Mouse (Mus musculus) CH12.LX (cell line): ENCODE results near the gene Ankrd28. TPM values are rescaled to one million over a fixed set of nuclear protein-coding genes. Genes with fewer than 3 reads are reported as not detected.

Experiments
- DNase-seq: peaks from one replicate; pipeline ENCODE4 v3.0.0-alpha.2; 2013; ENCODE audit errors: extremely low read depth
- H3K27ac ChIP-seq: 2 replicates; pipeline ENCODE4 v1.5.1; 2012; ENCODE audit warnings: low read depth, mild to moderate bottlenecking, control low read depth, moderate library complexity; ENCODE audit not compliant: insufficient read depth
- H3K27me3 ChIP-seq: replicated peaks from 2 replicates; pipeline ENCODE3; 2012; ENCODE audit warnings: inconsistent platforms
- H3K36me3 ChIP-seq, 2 experiments: replicated peaks in 1 of 2; 2 replicates each; pipeline versions ENCODE3 to v1.6.1; 2012; ENCODE audit warnings: inconsistent platforms in 1 of 2, low read length in 1 of 2, mild to moderate bottlenecking in 1 of 2, mixed read lengths in 1 of 2, moderate library complexity in 1 of 2; ENCODE audit not compliant: control insufficient read depth in 1 of 2, insufficient read depth in 1 of 2
- H3K4me1 ChIP-seq, 2 experiments: 2 replicates each; pipeline ENCODE4 v1.6.1; 2012; ENCODE audit warnings: inconsistent platforms in 1 of 2, moderate library complexity in 1 of 2; ENCODE audit not compliant: insufficient read depth in 2 of 2, control insufficient read depth in 1 of 2
- H3K4me2 ChIP-seq: 2 replicates; pipeline ENCODE4 v1.6.1; 2012; ENCODE audit warnings: low read depth, mild to moderate bottlenecking, control low read depth; ENCODE audit not compliant: poor library complexity, insufficient read depth, severe bottlenecking
- H3K4me3 ChIP-seq, 3 experiments: fragments of 150-350 bp in 1 of 3; sonication (generic) in 1 of 3; replicated peaks in 1 of 3; 2 replicates each; pipeline versions ENCODE3 to v1.5.1; 2011 to 2012; ENCODE audit warnings: low read depth in 2 of 3, low read length in 2 of 3, mild to moderate bottlenecking in 2 of 3, moderate library complexity in 2 of 3, control low read depth in 1 of 3, improper control_type of control experiment in 1 of 3, inconsistent platforms in 1 of 3, mixed read lengths in 1 of 3; ENCODE audit not compliant: poor library complexity in 1 of 3
- H3K79me2 ChIP-seq: replicated peaks from 2 replicates; pipeline ENCODE4 v1.6.1; 2012; ENCODE audit warnings: mild to moderate bottlenecking, moderate library complexity; ENCODE audit not compliant: control insufficient read depth, poor library complexity, insufficient read depth, severe bottlenecking; ENCODE audit errors: extremely low read depth
- H3K9ac ChIP-seq: 2 replicates; pipeline ENCODE4 v1.6.1; 2012; ENCODE audit warnings: low read depth, mild to moderate bottlenecking, control low read depth, moderate library complexity; ENCODE audit not compliant: insufficient read depth
- H3K9me3 ChIP-seq: replicated peaks from 2 replicates; pipeline ENCODE3; 2012; ENCODE audit warnings: low read length, inconsistent platforms, mixed read lengths
- BHLHE40 ChIP-seq: IDR thresholded peaks from 2 replicates; pipeline ENCODE4 v1.6.1; 2011; ENCODE audit warnings: mild to moderate bottlenecking, low read depth, low read length, improper control_type of control experiment
- CTCF ChIP-seq, 2 experiments: IDR thresholded peaks in 1 of 2; conservative IDR thresholded peaks in 1 of 2; 2 replicates each; pipeline ENCODE4 v1.5.1; 2011 to 2012; ENCODE audit warnings: low read depth in 2 of 2, low read length in 2 of 2, improper control_type of control experiment in 1 of 2, inconsistent platforms in 1 of 2, mild to moderate bottlenecking in 1 of 2, moderate library complexity in 1 of 2
- EP300 ChIP-seq: IDR thresholded peaks from 2 replicates; pipeline ENCODE4 v1.6.1; 2011; ENCODE audit warnings: low read length, improper control_type of control experiment
- ETS1 ChIP-seq: conservative IDR thresholded peaks from 2 replicates; pipeline ENCODE4 v1.6.1; 2012; ENCODE audit warnings: low read depth, mild to moderate bottlenecking, inconsistent platforms, low read length, improper control_type of control experiment, moderate library complexity
- HCFC1 ChIP-seq: IDR thresholded peaks from 2 replicates; pipeline ENCODE4 v1.6.1; 2012; ENCODE audit warnings: low read depth, mild to moderate bottlenecking, inconsistent platforms, low read length, improper control_type of control experiment
- IRF4 ChIP-seq: IDR thresholded peaks from 2 replicates; pipeline ENCODE4 v1.6.1; 2014; ENCODE audit warnings: low read depth, mild to moderate bottlenecking, inconsistent platforms, low read length, improper control_type of control experiment
- MAZ ChIP-seq: IDR thresholded peaks from 2 replicates; pipeline ENCODE4 v1.6.1; 2012; ENCODE audit warnings: low read depth, mild to moderate bottlenecking, inconsistent platforms, low read length, improper control_type of control experiment, moderate library complexity
- MYC ChIP-seq: IDR thresholded peaks from 2 replicates; pipeline ENCODE4 v1.6.1; 2011; ENCODE audit warnings: low read depth, mild to moderate bottlenecking, improper control_type of control experiment, low read length
- NELFE ChIP-seq: IDR thresholded peaks from 2 replicates; pipeline ENCODE4 v1.6.1; 2011; ENCODE audit warnings: low read depth, low read length, improper control_type of control experiment
- NRF1 ChIP-seq: IDR thresholded peaks from 2 replicates; pipeline ENCODE4 v1.6.1; 2014; ENCODE audit warnings: low read depth, mild to moderate bottlenecking, inconsistent platforms, low read length, improper control_type of control experiment, moderate library complexity
- PAX5 ChIP-seq: IDR thresholded peaks from 2 replicates; pipeline ENCODE4 v1.6.1; 2012; ENCODE audit warnings: low read length, inconsistent platforms, mixed read lengths
- POLR2AphosphoS2 ChIP-seq: IDR thresholded peaks from 2 replicates; pipeline ENCODE4 v1.6.1; 2011; ENCODE audit warnings: low read depth, low read length, improper control_type of control experiment
- RAD21 ChIP-seq: IDR thresholded peaks from 2 replicates; pipeline ENCODE4 v1.6.1; 2011; ENCODE audit warnings: low read depth, mild to moderate bottlenecking, low read length, improper control_type of control experiment, moderate library complexity
- SIN3A ChIP-seq: IDR thresholded peaks from 2 replicates; pipeline ENCODE4 v1.6.1; 2012; ENCODE audit warnings: low read length, improper control_type of control experiment, inconsistent platforms
- SMC3 ChIP-seq: IDR thresholded peaks from 2 replicates; pipeline ENCODE4 v1.6.1; 2011; ENCODE audit warnings: low read depth, low read length, improper control_type of control experiment
- USF1 ChIP-seq: IDR thresholded peaks from 2 replicates; pipeline ENCODE4 v1.6.1; 2014; ENCODE audit warnings: low read depth, mild to moderate bottlenecking, inconsistent platforms, low read length, improper control_type of control experiment
- ZC3H11A ChIP-seq: IDR thresholded peaks from 2 replicates; pipeline ENCODE4 v1.6.1; 2012; ENCODE audit warnings: low read depth, mild to moderate bottlenecking, inconsistent platforms, low read length, improper control_type of control experiment
- ZNF384 ChIP-seq: IDR thresholded peaks from 2 replicates; pipeline ENCODE4 v1.6.1; 2012; ENCODE audit warnings: low read depth, low read length, improper control_type of control experiment, inconsistent platforms
- dilution Hi-C: fragments of 300-500 bp; cut with MboI; formaldehyde crosslinking; loops from 2 replicates; pipeline ENCODE4 v1.14.3; 2020; ENCODE audit warnings: low sequenced_read_pairs; ENCODE audit not compliant: extremely low pct_unique_long_range_greater_than_20kb, extremely low pct_ligation_motif_present
- in situ Hi-C: fragments of 300-500 bp; cut with MboI; formaldehyde crosslinking; loops from 3 replicates; pipeline ENCODE4 v1.14.3; 2019; ENCODE audit warnings: low sequenced_read_pairs, low pct_ligation_motif_present, low pct_unique_long_range_greater_than_20kb, mixed read lengths
- polyA plus RNA-seq: library from polyadenylated mRNA; unstranded; fragments of >175 nt; gene quantifications from 2 replicates; pipeline ENCODE4 v1.2.1, GENCODE M21; 2012; ENCODE audit warnings: low read depth; ENCODE audit not compliant: insufficient read length
- total RNA-seq, 2 experiments: library from RNA; depleted of rRNA; stranded (reverse); fragments of 300-350 nt in 1 of 2; fragments of >200 nt in 1 of 2; gene quantifications; 2 replicates each; pipeline ENCODE4 v1.2.3; 2012 to 2014

The Ankrd28 gene
- total and polyA plus RNA-seq, 3 experiments: 7.3 to 15.0 (median 14.9) TPM

DNA sequence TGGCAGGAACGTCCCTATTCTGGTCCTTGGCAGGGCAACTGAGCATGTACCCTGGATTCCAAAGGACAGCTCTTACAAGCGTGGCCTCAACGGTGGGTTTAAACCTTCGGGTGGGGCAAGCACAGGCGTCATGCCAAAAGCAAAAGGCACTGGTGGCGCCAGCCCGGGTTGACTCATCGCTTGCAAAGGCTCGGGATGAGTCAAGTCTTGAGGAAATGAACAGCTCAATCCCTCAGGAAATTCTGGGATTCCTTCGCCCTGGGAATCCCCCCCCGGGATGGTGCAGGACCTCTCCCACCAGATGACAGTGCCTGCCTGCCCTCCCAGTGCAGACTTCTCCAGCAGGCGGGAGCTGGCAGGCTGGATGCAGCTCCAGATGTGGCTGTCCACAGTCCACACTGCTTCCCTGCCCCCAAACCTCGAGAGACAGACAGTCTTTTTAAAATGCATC is 161.3 kb downstream of the Ankrd28 start:
- peak overlapping the region; percentile 7; the same call in 1 of the 2 replicates for H3K27ac ChIP-seq
- no peaks in the 10 kb centered on the region for H3K27me3 ChIP-seq
- DNase-seq: no peak
- no peak overlapping the region for H3K4me3 ChIP-seq
- TF ChIP-seq MYC: no peak
- 0 out of 2 replicates have a peak, but pooled peaks have one; percentile 12 for TF ChIP-seq EP300
- TF ChIP-seq IRF4: 0 out of 2 replicates have a peak, but pooled peaks have one; percentile 53
- H3K9ac ChIP-seq: no peak overlapping the region
- peaks cover 26 to 61% of the 10 kb centered on the region in 2 experiments for H3K4me1 ChIP-seq
- dilution Hi-C loops: no loop called here
- no peaks in the 10 kb centered on the region for H3K79me2 ChIP-seq
- H3K4me2 ChIP-seq: peak overlapping the region; percentile 33
- peaks cover 10 to 28% of the 10 kb centered on the region in 2 experiments for H3K36me3 ChIP-seq
- in situ Hi-C loops: no loop called here
- H3K9me3 ChIP-seq: peaks cover 8% of the 10 kb centered on the region

DNA sequence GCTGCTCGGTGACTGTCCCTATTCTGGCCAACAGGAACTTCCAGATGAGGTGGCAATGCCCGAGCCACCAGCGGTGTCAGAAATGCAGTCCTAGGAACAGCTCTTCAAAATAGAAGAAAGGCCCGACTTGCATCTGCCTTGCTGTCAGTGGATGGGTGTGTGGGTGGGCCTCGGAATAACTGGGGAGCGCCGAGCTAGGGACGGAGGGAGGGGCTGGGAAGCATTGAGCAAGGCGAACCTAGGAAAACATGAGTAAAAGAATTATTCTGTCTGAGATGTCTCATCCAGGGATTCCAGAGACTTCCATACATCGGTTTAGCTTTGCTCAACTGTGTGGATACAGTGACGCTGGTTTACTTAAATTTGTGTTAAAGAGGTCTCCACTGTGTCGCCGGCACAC is 162.1 kb downstream of the Ankrd28 start:
- Histone ChIP-seq H3K27ac (no peak overlapping the region), H3K9me3 (peaks cover 8% of the 10 kb centered on the region), H3K79me2 (no peaks in the 10 kb centered on the region), H3K36me3 (peaks cover 10 to 30% of the 10 kb centered on the region in 2 experiments), H3K27me3 (no peaks in the 10 kb centered on the region), H3K4me3 (no peak overlapping the region), H3K4me2 (no peak overlapping the region), H3K4me1 (peaks cover 32 to 70% of the 10 kb centered on the region in 2 experiments), H3K9ac (no peak overlapping the region)
- in situ Hi-C loops (no loop called here), dilution Hi-C loops (no loop called here)
- no peak for TF ChIP-seq PAX5
- TF ChIP-seq USF1: no peak
- no peak for TF ChIP-seq RAD21
- no peak for TF ChIP-seq ZC3H11A
- DNase-seq: no peak

GRCm38 (mm10) chr14:31667741-31668140 is 162.7 kb downstream of the Ankrd28 start:
- Histone ChIP-seq H3K4me1 (peaks cover 38 to 75% of the 10 kb centered on the region in 2 experiments), H3K9ac (no peak overlapping the region), H3K4me2 (no peak overlapping the region), H3K9me3 (peaks cover 8% of the 10 kb centered on the region), H3K36me3 (peaks cover 10 to 30% of the 10 kb centered on the region in 2 experiments), H3K4me3 (no peak overlapping the region), H3K79me2 (no peaks in the 10 kb centered on the region), H3K27ac (no peak overlapping the region), H3K27me3 (no peaks in the 10 kb centered on the region)
- no peak for DNase-seq
- no peak for TF ChIP-seq POLR2AphosphoS2
- TF ChIP-seq HCFC1: no peak
- TF ChIP-seq NRF1: no peak
- no peak for TF ChIP-seq SMC3
- TF ChIP-seq MAZ: no peak
- TF ChIP-seq ETS1: no peak
- no peak for TF ChIP-seq BHLHE40
- TF ChIP-seq RAD21: no peak
- no peak for TF ChIP-seq CTCF (conservative IDR thresholded peaks at IDR 0.05 in 1 of 2, IDR thresholded peaks at IDR 0.05 in 1 of 2; ENCODE audit: low read depth in 2 of 2, low read length in 2 of 2)
- no peak for TF ChIP-seq MYC
- TF ChIP-seq USF1: no peak
- no peak for TF ChIP-seq NELFE
- no peak for TF ChIP-seq SIN3A
- no peak for TF ChIP-seq ZNF384
- in situ Hi-C loops: no loop called here
- dilution Hi-C loops: no loop called here
